Mouse (Mus musculus) v-Abl transformed pro-B cells (cell line): ENCODE measurements around the gene Vsig8.

ENCODE experiments used
- in situ Hi-C, 2 experiments: fragments of 400-800 bp; cut with MboI; formaldehyde crosslinking; loops; one replicate each; pipeline ENCODE4 v1.15.1; 2025; ENCODE audit not compliant: unreplicated experiment in 2 of 2

The Vsig8 gene

DNA sequence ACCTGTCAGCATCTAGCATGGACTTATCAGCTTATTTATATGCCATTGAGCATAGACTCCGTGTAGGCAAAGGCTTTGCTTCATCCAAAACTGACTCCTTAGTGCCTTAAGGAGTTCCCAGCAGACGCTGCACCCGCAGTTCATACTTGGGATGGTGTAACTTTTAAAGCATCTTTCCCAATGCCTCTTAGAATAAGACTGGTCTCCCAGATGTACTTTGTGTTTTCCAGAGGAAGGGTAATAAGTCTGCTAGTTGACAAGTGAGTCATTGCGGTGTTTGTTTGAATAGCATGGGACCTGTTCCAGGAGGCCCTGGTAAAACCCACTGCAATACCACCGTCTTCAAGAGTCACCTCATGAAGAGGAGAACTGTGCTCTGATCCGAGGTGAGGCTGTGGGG, 24.4 kb downstream of the Vsig8 start:
- in situ Hi-C loops, result no loop called here

DNA sequence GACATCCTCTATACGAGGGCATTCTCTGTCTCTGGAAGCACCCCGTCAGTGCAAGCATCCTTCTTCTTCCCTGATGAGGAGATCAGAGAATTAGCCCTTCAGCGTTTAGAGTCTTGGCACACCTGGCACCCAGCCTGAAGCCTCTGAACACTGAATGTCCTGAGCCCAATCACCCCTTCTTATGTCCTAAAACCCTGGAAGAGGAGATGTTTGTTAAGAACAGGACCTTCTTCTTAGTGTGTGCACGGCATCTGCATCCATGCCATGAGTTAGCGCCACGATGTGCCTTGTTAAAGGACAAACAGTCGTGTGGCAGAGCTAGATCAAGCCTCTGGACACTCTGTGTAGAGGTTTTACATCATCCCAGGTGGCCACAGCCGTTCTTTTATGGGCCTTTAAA, 26.7 kb downstream of the Vsig8 start:
- in situ Hi-C loops, result no loop called here

DNA sequence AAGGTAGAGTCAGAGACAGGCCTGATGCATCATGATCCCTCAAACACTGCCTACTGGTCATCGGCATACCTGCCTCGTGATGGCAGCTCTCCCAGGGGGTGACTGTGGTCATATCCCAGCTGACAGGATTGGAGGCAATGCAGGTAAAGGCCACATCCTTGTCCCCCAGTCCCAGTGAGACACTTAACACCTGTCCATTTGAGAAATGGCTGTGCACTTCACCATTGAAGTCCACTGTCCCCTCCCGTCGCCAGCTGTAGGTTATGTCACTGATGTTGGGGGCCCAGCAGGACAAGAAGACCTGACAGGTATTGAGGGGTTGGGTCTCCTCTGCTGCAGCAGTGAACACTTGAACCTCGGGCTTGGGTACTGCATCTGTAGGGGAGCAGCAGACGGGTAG, 28.5 kb downstream of the Vsig8 start:
- in situ Hi-C loops, result no loop called here

DNA sequence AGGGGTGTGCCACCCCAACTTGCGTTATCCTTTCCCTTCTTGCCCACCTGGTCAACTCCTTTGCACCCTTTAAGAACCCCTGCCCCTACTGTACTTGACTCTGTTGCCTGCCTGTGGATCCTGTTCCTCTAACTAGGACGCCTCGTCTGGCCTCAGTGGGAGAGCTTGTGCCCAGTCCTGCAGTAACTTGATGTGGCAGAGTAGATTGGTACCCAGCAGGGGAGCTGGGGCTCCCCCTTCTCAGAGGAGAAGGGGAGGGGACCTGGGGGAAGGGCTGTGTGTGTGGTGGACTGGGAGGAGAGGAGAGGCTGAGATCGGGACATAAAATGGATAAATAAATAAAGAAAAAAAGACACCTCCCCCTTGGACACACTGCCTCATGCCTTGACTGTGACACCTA, 29.3 kb downstream of the Vsig8 start:
- in situ Hi-C loops, result no loop called here

DNA sequence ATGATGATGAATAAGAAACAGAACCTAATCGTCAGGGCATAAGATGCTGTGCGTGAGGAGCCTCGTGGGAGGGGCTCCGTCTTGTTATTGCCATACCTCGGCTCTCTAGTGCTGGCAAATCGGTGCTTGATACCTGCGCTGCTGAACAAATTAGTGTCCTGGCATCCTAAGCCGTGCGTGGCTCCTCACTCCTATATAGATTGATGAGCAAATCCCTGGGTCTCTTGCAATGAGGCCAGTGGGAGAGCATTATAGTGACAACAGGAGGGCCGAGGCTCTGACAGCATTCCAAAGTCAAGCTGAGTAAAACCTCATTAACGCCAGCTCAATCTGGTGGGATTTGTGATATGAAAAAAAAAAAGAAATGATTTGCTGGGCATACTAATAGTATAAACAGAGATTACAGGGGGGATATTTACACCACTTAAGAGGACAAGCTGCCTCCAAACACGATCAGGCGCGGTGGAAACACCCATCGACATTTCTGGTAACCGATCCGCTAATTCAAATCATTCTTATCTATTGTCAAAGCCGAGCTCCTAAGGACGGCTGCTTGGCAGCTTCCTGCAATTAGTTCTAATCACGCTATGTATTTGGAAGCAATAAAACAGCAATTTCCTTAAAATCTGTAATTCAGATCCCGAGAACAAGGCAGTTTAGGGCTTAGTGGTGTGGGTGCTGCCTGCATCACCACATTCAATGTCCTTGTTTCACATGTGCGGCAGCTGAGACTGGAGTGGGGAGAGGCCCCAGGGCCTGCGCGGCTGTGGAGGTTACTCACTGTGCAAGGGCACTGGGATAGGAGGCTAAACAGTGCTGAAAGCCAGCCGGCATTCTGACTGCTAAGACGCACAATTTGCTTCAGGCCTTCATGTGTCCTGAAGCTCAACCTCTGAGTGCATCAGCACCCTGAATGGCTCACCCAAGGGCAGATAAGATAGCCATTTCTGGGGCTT, 30.2 kb downstream of the Vsig8 start:
- in situ Hi-C loops, result no loop called here

DNA sequence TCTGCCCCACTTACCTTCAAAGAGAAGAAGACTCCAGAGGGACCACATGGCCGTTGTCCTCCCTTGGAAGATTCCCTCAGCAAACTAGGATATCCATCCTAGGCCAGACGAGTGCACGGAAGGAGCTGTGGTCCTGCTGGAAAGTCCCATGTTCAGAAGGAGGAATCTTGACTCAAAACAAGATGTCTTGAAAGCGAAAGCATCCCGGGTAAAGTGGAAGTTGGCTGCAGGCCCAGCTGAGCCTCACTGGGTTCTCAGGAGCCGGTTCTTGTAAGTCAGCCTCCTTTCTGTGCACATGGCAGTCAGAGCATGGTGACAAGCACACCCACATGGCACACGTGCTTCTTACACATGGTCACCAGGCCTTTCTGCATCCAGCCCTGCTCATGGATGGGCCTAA, 34.6 kb downstream of the Vsig8 start, which contains the start of gene Slamf8:
Gene Slamf8, minus strand, starts transcription at position 184 of the 400 bp plus-strand sequence.
- in situ Hi-C loops, result loop anchor here in 1 of 2 experiments (5.0 kb wide), 1 partner anchor 58 kb away; no protein-coding TSS in a partner anchor

DNA sequence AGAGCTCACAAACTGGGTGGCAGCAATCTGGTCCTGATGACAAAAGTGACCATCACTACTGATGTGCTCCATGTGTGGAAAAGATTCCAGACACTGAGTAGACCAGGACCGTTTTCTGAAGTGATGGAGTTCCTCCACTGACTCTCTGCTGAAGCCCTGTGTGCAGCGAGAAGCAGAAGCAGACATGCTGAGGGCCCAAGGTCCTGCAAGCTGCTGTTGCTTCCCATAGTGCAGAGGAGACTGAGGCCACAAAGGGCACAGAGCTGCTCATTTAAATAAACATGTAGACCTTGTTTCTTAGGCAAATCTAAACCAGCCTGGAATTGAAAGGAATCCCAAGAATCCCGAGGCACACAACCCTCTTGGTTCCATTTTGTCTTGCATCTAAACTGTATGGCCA, 37.6 kb downstream of the Vsig8 start:
- in situ Hi-C loops, result loop anchor here in 1 of 2 experiments (5.0 kb wide), 1 partner anchor 61 kb away; no protein-coding TSS in a partner anchor

DNA sequence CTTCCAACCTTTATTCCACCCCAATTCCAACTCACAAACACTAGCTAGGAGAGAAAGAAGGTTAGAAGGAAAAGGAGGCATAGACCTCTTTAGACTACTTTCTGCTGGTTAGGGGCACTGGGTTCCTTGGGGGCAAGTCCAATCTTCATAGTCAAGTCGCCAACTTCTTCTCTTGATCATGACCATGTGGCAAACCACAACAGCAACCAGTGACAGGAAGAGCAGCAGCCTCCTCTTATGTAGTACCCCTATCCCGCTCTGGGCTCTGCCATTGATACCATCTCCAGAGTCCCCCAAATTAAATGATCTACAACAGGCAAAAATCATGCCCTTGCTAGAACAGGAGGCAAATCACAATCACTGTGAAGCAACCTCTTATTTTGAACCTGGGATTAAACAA, 38.2 kb downstream of the Vsig8 start:
- in situ Hi-C loops, result loop anchor here in 1 of 2 experiments (5.0 kb wide), 1 partner anchor 62 kb away; no protein-coding TSS in a partner anchor

DNA sequence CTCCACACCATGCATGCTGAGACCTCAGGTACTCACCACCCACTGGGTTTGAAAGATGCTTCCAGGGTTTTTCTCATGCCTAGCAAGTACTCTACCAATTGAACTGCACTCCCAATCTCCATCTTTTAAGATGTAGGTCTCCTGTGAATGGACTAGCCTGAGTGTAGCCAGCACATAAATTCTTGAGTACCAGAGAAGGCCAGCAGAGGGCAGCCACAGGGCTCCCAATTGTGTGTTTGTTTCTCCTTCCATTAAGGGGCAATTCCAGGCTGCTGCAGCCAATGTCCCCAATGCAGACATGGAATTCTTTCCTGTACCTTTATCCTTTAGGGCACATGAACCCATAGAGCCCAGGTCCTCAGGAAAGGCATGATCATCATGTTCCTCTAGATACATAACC, 38.8 kb downstream of the Vsig8 start:
- in situ Hi-C loops, result loop anchor here in 1 of 2 experiments (5.0 kb wide), 1 partner anchor 62 kb away; no protein-coding TSS in a partner anchor

DNA sequence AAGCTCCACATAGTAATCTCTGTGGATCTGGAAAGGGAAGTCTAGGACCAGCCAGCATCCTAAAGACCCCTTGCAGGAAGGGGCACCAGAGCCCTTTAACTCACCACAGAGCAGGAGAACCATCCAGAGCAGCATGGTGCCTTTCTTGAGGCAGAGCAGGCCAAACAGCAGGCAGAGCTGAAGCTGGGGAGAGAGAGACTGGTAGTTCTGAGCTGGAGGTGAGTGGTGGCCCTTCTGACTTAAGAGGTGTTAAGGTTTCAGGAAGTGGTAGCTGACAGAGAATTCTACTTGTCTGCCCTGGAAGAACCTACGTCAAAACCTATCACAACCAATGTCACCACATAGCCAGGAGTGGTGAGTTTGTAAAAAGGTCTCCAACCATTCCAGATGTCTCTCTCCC, 46.6 kb downstream of the Vsig8 start, which contains the start of gene Fcrl6:
Gene Fcrl6, minus strand, starts transcription at position 226 of the 400 bp plus-strand sequence.
- in situ Hi-C loops, result no loop called here

DNA sequence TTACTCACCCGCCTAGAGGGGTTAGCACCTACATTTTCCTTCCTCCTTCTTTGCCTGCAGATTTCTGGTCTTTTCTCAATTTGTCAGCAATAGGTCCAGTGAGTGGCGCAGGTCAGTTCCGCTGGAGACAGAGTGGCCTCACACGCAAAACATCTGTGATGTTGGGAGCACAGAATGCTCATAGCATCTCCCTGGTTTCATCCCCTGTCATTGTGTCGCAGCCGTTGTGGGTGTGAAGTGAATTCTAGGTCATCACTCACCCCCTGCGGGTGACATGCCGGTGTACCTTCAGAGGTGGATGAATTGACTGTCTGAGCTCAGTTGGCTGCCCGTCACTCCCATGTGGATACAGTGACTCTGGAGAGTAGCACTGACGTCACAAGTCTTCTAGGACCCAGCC, 55.6 kb downstream of the Vsig8 start:
- in situ Hi-C loops, result no loop called here

DNA sequence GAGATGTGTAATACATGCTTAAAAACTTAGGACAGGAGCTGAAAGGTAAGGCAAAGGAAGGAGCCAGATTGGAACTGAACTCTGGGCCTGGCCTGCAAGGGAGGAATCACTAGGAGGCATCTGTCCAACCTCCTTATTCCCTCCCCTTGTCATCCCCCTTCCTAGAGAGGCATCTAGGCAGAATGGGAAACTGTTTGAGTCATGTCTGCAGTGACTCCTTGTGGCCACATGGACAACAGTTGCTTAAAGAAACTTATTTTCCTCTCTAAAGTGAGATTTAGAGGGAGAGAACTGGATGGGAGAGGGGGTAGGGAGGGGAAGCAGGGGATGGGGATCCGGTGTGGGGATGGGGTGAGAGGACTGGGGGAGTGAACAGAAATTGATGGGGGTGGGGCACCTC, 57.0 kb downstream of the Vsig8 start:
- in situ Hi-C loops, result no loop called here
